Mouse (Mus musculus) heart, embryonic 16.5 days (tissue): ENCODE data around the gene Akap13. TPM values are rescaled to one million over a fixed set of nuclear protein-coding genes. Genes with fewer than 3 reads are reported as not detected.
A peak's percentile ranks its signal among the peaks of the same experiment; 100 is the strongest.

Source experiments
- ATAC-seq: fragments of 200-750 bp; cut with Nextera tagmentation; replicated peaks from 2 replicates; pipeline ENCODE4 v1.8.0; 2017; ENCODE audit warnings: moderate number of reproducible peaks; ENCODE audit not compliant: insufficient read depth, low FRiP score; ENCODE audit errors: extremely low read depth
- H3K27ac ChIP-seq: fragments of 300-500 bp; sonication (generic); 2 replicates; pipeline ENCODE4 v1.5.1; 2014; ENCODE audit warnings: mild to moderate bottlenecking, low read length, control low read depth, moderate library complexity
- H3K27me3 ChIP-seq: fragments of 300-500 bp; sonication (generic); 2 replicates; pipeline ENCODE4 v1.6.1; 2014; ENCODE audit warnings: low read length, mixed read lengths; ENCODE audit not compliant: control insufficient read depth, insufficient read depth
- H3K36me3 ChIP-seq: fragments of 300-500 bp; sonication (generic); 2 replicates; pipeline ENCODE4 v1.6.1; 2014; ENCODE audit not compliant: control insufficient read depth, insufficient read depth
- H3K4me1 ChIP-seq: fragments of 300-500 bp; sonication (generic); 2 replicates; pipeline ENCODE4 v1.6.1; 2014; ENCODE audit warnings: low read length, mixed read lengths; ENCODE audit not compliant: control insufficient read depth, insufficient read depth
- H3K4me2 ChIP-seq: fragments of 300-500 bp; sonication (generic); 2 replicates; pipeline ENCODE4 v1.6.1; 2014; ENCODE audit warnings: low read depth, mild to moderate bottlenecking, control low read depth, low read length
- H3K4me3 ChIP-seq: fragments of 300-500 bp; sonication (generic); 2 replicates; pipeline ENCODE4 v1.5.1; 2014; ENCODE audit warnings: mild to moderate bottlenecking, control low read depth, low read length
- H3K9ac ChIP-seq: fragments of 300-500 bp; sonication (generic); 2 replicates; pipeline ENCODE4 v1.6.1; 2014; ENCODE audit warnings: low read length, control low read depth
- H3K9me3 ChIP-seq: fragments of 300-500 bp; sonication (generic); replicated peaks from 2 replicates; pipeline ENCODE4 v1.6.1; 2016; ENCODE audit warnings: low read length; ENCODE audit not compliant: control insufficient read depth
- WGBS: fragments of 180-500 bp; shearing (Covaris S2); extraction: QIAGEN DNeasy Blood & Tissue Kit; methylation state at CpG from one replicate; pipeline ENCODE4 v1.1.7; 2014; 5-methylcytosine and 5-hydroxymethylcytosine counted together
- polyA plus RNA-seq: library from polyadenylated mRNA; unstranded; fragments of >200 nt; fragmentation: Nextera tagmentation; extraction: Ambion mirVana; gene quantifications from 2 replicates; pipeline ENCODE4 v1.2.1, GENCODE M21; 2015

Gene Akap13
- polyA plus RNA-seq, 1 experiment from 2014 or later = 47.3 TPM

DNA sequence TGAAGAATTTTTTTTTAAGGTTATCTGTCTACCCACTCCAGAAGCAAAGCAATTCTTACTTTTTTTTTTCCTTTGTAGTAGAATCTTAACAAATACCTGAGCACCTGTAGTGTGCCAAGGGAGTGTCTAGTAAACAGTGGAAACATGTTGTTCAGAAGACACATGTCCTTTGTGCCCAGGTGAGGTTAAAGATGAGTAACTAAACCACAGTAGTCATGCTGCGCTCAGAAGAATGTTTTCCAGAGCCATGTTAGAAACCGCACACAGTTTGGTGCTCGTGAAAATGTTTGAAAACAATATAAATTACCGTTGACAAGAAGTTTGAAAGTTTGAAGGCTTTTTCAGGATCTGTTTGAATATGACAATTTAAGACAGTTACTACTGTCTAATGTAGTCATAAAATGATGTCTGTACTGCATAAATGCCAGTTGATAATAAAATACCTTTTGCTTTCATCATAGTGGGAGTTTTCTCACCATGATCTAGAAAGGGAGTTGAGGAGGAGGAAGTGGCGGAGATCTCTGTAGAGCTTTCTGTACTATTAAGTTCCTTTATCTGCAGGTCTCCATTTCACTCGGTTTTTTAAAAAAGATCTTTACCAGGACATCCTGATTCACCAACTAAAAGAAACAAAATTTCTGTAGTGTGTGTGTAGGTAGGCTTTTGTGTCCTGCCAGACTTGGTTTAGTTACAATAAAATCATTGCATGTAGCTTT is 145.2 kb downstream of the Akap13 start:
- 83% methylated on average over 6 of the region's 6 CpGs for WGBS

DNA sequence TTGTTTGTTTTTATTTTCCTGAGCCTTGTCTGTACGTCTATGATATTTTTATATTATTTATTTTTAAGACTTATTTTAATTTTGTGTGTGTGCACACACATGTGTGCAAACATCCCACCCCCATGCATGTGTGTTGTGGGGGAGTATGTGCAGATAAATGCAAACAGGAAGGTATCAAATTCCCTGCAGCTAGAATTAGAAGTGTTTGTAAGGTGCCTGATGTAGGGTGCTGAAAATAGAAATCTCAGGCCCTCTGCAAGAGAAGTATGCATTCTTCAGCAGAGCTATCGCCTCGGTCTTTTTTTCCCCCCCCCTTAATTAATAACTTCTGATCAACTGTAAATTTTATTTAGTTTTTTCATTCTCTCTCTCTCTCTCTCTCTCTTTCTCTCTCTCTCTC is 151.9 kb downstream of the Akap13 start:
- peaks cover 28% of the 10 kb centered on the region for H3K36me3 ChIP-seq
- H3K9me3 ChIP-seq = no peaks in the 10 kb centered on the region
- WGBS = 29% methylated on average over 3 of the region's 3 CpGs
- H3K27ac ChIP-seq = 0 out of 2 replicates have a peak overlapping the region, but pooled peaks have one; percentile 2
- H3K27me3 ChIP-seq = no peaks in the 10 kb centered on the region
- H3K4me2 ChIP-seq = no peak overlapping the region
- peaks cover 45% of the 10 kb centered on the region for H3K4me1 ChIP-seq
- no peak overlapping the region for H3K4me3 ChIP-seq
- no peak for ATAC-seq
- H3K9ac ChIP-seq = no peak overlapping the region

More for the DNA sequence above, 145.2 kb downstream of the Akap13 start:
- Histone ChIP-seq H3K4me3 (no peak overlapping the region), H3K27ac (no peak overlapping the region), H3K36me3 (peaks cover 8% of the 10 kb centered on the region), H3K27me3 (no peaks in the 10 kb centered on the region), H3K9me3 (no peaks in the 10 kb centered on the region), H3K4me2 (no peak overlapping the region), H3K4me1 (peaks cover 8% of the 10 kb centered on the region), H3K9ac (no peak overlapping the region)
- ATAC-seq = peak; percentile 63

DNA sequence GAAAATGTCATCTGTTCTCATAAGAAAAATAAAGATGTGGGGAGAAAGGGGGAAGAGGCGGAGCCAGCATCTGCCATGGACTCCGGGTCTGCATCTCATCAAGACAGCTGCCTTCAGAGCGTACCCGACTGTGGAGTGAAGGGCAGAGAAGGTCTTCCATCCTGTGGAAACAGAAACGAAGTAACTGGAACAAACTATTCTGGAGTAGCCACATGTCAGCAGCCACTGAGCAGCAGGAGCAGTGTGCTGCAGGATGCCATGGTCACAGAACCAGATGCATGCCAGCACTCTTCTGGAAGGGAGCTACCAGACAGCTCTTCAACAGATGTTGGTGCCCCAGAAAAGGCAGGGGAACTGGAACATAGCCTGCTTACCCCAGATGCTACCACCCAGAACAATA is 153.4 kb downstream of the Akap13 start:
- no peak overlapping the region for H3K4me2 ChIP-seq
- peaks cover 55% of the 10 kb centered on the region for H3K4me1 ChIP-seq
- H3K27ac ChIP-seq = peak overlapping the region; percentile 81
- H3K36me3 ChIP-seq = peaks cover 24% of the 10 kb centered on the region
- no peak overlapping the region for H3K4me3 ChIP-seq
- H3K9me3 ChIP-seq = no peaks in the 10 kb centered on the region
- no peaks in the 10 kb centered on the region for H3K27me3 ChIP-seq
- WGBS = 32% methylated on average over 5 of the region's 5 CpGs
- ATAC-seq = peak; percentile 26; the same call in 1 of the 2 replicates
- H3K9ac ChIP-seq = peak overlapping the region; percentile 3; the same call in 1 of the 2 replicates

DNA sequence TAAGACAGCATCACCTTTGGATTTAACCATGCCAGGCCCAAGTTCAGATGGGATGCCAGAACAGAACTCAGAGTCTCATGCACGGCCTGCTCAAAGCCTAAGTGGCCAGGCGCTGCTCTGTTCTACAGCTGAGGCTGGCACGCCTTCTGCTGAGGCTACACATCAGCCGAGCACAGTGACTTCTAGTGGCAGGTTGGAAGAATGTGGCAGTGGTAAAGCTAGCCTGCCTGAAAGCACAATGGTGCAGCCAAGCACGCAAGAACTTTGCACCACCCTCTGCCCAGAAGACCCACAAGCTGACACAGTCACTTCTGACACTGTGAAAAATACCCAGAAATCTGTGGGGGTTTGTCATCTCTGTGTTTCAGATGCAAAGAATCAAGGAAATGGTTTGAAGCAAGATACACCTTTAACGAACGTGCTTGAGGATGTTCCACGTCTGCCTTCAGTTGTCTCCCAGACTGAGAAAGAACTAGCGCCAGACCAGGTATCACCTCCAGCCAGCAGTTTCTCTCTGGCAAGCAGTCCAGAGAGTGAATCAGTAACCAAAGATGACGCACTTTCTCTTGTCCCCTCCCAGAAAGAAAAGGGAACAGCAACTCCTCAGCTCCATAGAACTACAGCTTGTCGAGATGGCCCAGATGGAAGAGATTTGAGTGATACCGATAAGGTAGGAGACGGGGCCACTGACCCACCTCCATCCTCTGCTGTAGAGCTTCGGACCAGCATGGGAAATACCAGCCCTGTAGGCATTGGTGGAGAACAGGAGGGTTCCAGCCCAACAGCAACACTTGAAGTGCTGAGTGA is 154.3 kb downstream of the Akap13 start:
- WGBS = 69% methylated on average over 14 of the region's 14 CpGs
- no peak overlapping the region for H3K9ac ChIP-seq

DNA sequence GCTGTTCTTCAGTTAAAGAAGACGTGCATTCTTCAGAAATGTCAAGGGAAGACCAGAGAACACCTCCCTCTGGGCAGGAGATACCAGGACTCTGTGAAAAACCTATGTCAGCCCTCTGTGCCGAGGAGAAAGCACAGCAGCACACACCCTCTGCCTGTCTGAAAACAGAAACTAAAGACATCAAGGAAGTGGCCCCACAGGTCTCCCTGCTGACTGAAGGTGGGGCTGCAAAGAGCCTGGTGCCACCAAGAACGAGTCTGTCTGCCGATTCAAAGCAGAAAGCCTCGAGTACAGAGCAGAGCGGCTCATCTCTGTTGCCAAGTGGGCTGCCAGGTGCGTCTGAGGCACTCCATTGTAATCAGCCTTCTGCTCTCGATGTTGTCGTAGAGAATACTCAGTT is 155.1 kb downstream of the Akap13 start:
- no peak for ATAC-seq
- H3K27ac ChIP-seq = peak overlapping the region; percentile 81
- no peak overlapping the region for H3K9ac ChIP-seq

More for the DNA sequence above, 154.3 kb downstream of the Akap13 start:
- H3K4me2 ChIP-seq = no peak overlapping the region
- ATAC-seq = peak; percentile 45; the same call in 1 of the 2 replicates
- peak overlapping the region; percentile 81 for H3K27ac ChIP-seq
- peaks cover 20% of the 10 kb centered on the region for H3K36me3 ChIP-seq
- H3K4me1 ChIP-seq = peaks cover 60% of the 10 kb centered on the region
- H3K27me3 ChIP-seq = no peaks in the 10 kb centered on the region
- H3K9me3 ChIP-seq = no peaks in the 10 kb centered on the region
- H3K4me3 ChIP-seq = no peak overlapping the region

DNA sequence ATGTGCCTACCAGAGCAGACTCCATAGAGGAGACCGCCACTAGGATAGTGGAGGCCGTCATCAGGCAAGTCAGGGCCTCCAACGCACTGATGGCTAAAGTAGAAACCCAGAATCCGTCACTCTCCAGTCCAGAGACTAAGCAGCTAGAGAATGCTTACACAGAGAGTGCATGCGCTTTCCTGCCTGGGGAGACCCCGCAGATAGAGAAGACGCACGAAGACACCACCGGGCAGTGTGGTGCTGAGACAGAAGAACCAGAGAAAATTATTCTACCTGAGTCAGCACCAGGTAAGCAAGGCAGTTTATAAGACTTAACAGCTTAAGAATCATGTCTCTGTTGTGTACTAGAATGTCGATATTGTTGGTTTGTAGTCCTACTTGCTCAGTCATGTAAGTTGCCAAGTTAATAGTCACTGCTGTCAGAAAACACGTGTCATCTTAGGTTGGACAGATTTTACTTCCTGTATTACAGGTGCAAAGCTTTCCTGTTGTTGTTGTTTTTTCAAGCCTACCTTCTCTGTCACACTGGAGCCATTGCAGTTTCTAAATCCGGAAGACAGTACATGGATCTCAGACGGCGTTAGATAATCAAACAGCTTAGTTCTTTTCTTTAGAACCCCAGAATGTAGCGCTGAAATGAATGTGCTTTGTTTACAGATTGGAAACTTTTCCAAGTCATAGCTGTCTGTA is 156.1 kb downstream of the Akap13 start:
- no peak overlapping the region for H3K4me3 ChIP-seq
- ATAC-seq = no peak
- H3K9me3 ChIP-seq = no peaks in the 10 kb centered on the region
- H3K4me1 ChIP-seq = peaks cover 60% of the 10 kb centered on the region
- H3K9ac ChIP-seq = peak overlapping the region; percentile 24; the same call in 1 of the 2 replicates
- no peaks in the 10 kb centered on the region for H3K27me3 ChIP-seq
- H3K36me3 ChIP-seq = peaks cover 30% of the 10 kb centered on the region
- WGBS = 67% methylated on average over 15 of the region's 15 CpGs
- peak overlapping the region; percentile 41; the same call in 1 of the 2 replicates for H3K4me2 ChIP-seq
- H3K27ac ChIP-seq = peak overlapping the region; percentile 81

More for the DNA sequence above, 155.1 kb downstream of the Akap13 start:
- peak overlapping the region; percentile 4; the same call in 1 of the 2 replicates for H3K4me2 ChIP-seq
- H3K27me3 ChIP-seq = no peaks in the 10 kb centered on the region
- H3K4me1 ChIP-seq = peaks cover 60% of the 10 kb centered on the region
- no peak overlapping the region for H3K4me3 ChIP-seq
- 55% methylated on average over 9 of the region's 9 CpGs for WGBS
- H3K9me3 ChIP-seq = no peaks in the 10 kb centered on the region
- peaks cover 25% of the 10 kb centered on the region for H3K36me3 ChIP-seq

DNA sequence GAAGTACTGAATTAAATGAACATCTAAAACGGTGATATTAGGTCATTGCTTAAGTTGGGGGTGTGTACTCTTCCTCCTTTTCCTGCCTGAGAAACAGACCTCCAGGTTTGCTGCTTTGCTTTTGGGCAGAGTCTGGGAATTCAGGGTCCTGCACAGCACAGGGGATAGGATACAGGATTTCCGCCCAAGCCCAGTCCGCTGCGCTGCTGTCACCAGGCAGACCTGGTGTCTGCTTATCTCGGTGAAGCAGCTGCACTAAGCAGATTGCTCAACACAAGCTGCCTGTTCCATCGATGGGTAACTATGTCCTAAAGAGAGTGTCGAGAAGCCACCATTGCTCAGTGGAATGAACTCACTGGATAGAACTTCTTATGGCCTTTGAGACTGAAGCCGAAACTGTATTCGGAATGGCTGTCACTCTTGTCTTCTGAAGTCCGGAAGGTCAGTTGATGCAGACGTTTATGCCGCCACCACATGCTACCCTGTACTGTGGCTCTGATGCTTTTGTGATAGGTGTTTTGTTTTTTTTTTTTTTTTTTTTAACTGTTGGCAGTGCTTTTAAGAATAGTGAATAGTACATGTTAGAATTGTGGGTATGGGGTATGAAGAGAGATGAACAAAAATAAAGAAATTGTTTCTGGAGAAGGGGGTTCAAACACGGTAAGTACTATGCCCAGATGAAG is 156.8 kb downstream of the Akap13 start:
- Histone ChIP-seq H3K27ac (peak overlapping the region; percentile 81), H3K4me3 (peak overlapping the region; percentile 40), H3K4me1 (peaks cover 60% of the 10 kb centered on the region), H3K27me3 (no peaks in the 10 kb centered on the region), H3K4me2 (peak overlapping the region; percentile 41), H3K36me3 (peaks cover 33% of the 10 kb centered on the region), H3K9ac (peak overlapping the region; percentile 58), H3K9me3 (no peaks in the 10 kb centered on the region)
- ATAC-seq = peak; percentile 78
- 24% methylated on average over 13 of the region's 13 CpGs for WGBS

DNA sequence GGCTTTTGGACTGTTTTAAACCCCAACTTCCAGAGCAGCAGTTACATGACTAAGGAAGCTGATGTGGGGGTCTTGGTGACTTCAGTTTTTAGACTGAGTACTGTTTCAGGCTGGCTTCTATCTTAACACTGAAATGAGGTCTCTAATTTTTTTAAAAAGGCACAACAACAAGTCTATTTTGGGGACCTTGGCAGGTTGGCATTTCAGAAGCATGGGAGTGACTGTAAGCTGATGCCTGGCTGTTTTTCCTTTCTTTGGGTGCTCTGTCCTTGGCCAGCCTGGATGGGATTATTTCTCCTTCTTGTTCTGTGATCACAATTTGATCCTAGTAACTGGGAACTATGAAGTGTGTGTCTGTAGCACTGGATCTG is 157.3 kb downstream of the Akap13 start:
- Histone ChIP-seq H3K27me3 (no peaks in the 10 kb centered on the region), H3K4me3 (peak overlapping the region; percentile 40), H3K9me3 (no peaks in the 10 kb centered on the region), H3K36me3 (peaks cover 33% of the 10 kb centered on the region), H3K4me2 (peak overlapping the region; percentile 41), H3K4me1 (peaks cover 59% of the 10 kb centered on the region), H3K27ac (peak overlapping the region; percentile 81), H3K9ac (peak overlapping the region; percentile 58)
- no peak for ATAC-seq
